Mouse (Mus musculus) lung, adult 18-20 months (tissue): ENCODE data around the gene Gm28308.

ENCODE experiments used
- DNase-seq, 2 experiments: peaks; one replicate each; pipeline ENCODE4 v3.0.0; 2022; ENCODE audit warnings: mixed read lengths in 2 of 2

Gene Gm28308

DNA sequence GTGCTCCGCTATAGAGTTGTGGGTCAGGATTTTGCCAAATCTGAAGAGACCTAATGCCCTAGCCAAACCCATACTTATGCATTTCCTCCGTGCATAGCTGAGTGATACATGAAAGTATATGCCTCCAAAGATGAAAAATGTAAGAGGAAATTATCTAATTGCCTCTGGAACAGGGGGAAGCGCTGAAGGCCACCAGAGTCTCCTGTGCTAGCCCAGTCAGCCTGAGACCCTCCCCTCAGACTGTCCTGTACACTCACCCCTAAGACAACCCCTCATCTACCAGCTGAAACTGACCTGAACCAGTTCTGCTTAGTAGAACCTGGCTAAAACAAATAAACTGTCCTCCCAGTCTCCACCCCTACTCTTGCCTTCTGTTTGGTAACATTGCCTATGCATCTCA, 32.4 kb downstream of the Gm28308 start:
- DNase-seq = no peak

DNA sequence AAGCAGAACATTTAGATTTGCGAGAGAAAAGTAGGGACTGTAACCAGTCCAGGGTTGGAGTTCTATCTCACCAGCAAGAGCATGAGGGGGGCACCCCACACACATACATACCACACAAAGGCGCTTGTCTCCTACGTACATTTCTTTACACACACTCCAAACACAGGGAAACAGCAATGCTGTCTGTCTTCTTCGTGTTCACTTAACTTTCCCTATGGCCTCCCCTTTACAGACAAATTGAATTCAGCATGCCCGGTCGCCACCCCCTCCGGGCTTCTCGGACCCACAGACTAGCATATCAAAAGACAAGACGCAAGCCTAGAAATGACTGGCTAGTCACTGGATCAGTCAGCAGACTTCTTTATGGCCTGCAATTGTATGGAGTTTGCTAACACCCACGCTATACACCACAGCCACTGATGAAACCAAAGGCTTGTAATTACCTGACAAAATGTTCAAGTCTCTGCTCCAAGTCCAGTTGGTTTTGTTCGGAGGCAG, 32.9 kb downstream of the Gm28308 start:
- no peak for DNase-seq

DNA sequence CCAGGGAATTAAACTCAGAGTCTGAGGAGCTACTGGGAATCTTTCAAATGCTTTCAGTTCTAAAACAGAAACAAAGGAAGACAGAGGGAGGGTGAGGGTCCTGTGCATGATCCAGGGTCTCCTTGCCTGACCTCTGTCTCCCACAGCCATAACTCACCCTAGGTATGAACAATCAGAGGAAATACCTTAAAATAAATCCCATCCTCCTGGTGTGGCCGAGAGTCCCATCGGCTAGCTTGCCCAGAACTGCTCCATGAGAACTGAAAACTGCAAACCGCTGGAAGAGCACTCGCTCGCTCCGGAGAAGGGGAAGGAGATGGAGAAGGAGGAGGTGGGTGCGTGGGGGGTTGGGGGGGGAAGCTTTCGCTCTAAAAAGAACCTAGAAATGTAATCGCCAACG, 33.4 kb downstream of the Gm28308 start:
- no peak for DNase-seq

DNA sequence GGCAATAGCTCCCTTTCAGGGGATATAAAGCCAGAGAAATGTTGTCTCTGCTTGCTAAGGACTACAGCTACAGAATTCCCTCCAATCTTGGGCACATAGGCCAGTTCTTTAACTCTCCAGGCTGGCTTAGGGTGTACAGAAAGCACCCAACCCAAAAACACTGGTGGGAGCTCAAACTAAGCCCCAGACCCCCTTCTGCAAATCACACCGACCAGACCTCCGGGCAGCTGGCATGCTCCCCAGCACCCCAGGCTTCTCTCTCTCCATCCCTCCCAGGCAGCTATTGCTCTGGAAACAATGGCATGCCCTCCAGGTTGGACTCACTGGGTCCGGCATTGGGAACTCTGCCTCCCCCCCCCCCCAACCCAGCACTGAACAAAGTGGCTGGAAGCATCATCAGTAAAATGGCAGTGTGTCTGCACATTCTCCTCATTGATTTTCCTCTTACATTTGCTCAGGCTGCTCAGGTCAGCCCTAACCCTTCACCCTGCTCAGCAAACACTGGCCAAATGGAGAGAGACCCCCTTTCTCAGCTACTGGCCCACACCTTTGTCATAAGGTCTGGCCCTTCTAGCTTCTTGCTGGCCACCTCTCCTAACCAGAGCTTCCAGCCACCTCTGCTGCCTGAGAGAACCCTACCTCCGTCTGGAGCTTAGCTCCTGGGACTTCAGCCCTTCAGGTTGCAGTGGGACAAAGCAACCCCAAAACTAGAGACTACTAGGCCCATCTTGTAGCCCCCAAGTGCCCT, 34.0 kb downstream of the Gm28308 start:
- no peak for DNase-seq

DNA sequence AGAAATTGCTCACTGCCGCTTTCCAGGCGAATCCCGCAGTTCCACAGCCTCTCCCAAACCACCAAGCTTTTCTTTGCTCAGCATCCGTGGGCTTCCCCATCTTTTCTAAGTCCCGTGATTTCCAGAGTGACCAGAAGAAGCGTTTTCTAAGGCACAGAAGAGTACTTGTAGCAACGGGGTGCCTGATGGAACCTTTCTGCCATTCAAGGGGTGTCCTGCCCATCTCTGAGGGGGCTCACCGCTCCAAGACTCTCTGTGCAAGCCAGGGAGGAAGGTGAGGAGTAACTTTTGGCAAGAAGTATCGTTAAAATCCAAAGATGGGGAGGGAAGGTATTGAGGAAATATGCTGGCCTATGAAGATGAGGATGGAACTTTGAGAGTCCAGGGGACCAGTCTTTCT, 35.3 kb downstream of the Gm28308 start:
- no peak for DNase-seq

DNA sequence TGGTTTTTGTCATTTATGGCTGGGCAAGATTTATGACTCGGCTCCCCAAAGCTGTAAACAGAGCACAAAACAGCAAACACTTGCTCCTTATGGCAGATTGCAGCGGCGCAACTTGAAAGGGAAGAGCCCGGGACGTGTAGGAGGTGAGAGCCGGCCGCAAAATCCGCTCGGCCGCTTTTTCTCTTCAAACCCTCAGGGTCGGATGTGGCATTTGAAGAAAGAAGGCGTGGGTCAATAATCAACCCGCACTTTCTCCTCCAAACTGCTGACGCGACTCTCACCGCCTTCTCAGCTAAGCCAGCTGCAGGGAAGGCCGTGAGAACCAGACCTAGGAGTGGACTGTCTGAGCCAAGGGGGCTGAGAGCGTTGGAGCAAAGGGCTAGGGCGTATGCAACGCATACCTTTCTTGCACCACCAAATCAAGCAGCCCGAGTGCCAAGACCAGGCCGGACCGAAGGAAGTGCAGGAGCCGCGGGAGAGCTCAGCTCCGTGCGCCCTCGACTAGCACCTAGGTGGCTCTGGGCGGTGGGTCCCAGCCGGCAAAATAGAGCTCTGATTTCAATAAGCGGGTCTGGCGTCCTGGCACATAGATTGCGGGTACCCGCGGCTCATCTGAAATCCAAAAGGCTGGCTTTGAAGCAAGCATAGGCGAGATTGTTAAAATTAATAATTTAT, 35.9 kb downstream of the Gm28308 start, which contains the start of gene 5730596B20Rik:
Gene 5730596B20Rik (plus strand): TSS at position 438 of the 675 bp plus-strand sequence.
- DNase-seq = no peak

GRCm38 (mm10) chr6:52176391-52176790, 36.7 kb downstream of the Gm28308 start:
- no peak for DNase-seq

DNA sequence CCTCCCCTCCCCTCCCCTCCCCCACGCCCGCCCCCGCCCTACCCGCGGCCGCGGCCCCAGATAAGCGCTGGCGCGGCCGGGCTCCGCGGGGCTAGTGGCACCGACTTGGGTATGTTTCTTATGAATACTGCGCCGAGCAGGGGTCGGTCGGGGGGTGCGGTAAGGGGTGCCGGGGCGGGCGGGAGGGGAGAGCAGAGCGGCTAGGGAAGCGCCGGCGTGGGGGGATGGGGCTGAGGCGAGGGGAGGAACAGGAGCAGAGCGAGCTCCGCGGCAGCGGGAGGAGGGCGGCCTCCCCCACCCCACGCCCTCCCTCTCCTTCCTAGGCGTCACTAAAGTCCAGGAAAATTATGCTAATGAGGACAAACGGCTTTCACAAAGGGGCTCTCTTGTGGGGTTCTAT, 37.3 kb downstream of the Gm28308 start:
- no peak for DNase-seq

DNA sequence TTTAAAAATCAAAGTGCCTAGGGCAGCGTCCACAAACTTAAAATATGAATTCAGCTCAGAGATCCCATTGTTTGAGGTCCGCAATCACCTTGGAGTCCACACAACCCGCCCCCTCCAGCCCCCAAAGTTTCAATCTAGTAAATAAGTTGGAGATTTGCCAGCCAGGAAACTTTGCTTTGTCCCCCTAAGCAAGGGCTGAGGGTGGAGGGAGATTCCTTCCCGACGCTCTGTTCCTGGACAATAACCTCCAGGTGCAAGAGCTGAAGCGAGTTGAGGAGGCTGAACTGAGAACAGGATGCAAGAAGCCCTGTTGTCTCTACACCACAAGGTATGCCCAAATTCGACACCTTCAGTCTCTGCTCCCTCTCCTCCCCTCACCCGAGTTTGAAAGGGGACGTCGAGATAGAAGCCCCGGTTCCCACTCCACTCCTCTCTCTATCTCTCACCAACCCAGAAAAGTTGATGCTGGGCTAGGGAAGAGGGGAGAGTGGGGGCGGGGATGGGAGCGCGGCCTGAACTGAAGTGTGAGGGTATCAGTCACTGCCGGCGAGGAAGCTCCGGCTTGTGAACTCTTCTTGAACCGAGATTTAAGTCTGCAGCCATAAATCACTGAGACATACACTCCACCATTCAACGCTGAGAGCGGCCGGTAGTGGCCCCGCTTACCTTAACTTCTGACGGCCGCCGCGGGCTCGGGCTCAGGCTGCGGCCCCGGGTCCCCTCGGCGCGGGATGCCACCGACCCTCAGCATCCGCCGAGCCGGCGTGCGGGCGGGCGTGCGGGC, 38.0 kb downstream of the Gm28308 start:
- no peak for DNase-seq

DNA sequence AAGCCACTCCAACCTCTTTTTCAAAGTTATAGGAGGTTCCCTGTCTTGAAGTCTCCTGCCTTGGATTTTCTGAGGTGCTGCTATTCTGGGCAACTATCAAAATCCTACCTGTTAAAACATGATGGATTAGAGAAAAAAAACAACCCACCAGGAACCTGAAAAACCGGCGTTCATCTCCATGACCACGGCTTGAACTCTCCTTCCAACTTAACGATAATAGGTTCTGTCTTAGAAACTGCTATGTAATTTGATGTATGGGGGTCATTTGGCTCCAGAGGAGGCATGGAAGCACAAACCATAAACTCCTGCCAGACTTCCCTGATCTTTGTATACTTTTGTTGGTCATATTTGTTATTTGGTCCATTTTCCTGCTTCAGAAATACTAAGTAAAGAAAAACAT, 39.5 kb downstream of the Gm28308 start:
- no peak for DNase-seq

DNA sequence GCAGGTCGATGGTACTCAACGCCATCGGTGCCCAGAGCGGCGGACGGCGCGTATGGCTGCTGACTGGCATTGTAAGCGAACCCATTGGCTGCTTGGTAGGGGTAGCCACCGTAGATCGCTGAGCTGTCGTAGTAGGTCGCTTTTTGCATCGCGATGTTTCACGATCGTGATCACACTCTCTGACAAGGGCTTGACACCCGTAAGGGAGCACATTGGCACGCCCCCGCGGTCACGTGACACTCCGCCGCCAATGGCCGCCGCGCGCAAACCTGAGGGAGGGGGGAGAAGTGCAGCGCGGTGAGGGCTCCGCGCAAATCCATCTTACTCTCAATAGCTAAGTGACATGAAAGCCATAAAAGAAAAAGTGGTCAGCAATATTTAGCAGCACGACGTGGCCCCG, 40.6 kb downstream of the Gm28308 start:
- DNase-seq = peak; percentile 90 to 93

GRCm38 (mm10) chr6:52171938-52172337, 41.2 kb downstream of the Gm28308 start:
- no peak for DNase-seq

- no peak for DNase-seq
Observed at GRCm38 (mm10) chr6:52171331-52171730, 41.8 kb downstream of the Gm28308 start.

DNA sequence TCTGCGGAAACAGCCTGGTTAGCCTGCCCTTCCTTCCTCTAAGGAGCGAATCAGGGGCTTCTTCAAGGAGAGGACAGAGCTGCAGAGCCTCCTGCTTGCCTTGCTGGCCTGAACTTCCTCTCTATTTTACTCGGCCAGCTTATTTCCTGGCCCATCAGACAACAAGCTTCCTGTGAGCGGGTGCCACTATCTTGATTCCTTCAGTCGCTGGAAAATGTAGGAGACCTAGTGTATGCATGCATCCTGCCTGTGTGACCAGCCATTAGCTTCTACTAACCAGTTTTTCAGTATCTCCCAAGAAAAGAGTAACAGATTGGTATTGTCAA, 42.3 kb downstream of the Gm28308 start:
- no peak for DNase-seq

- DNase-seq = no peak
Observed at GRCm38 (mm10) chr6:52170166-52170897, 42.8 kb downstream of the Gm28308 start.

DNA sequence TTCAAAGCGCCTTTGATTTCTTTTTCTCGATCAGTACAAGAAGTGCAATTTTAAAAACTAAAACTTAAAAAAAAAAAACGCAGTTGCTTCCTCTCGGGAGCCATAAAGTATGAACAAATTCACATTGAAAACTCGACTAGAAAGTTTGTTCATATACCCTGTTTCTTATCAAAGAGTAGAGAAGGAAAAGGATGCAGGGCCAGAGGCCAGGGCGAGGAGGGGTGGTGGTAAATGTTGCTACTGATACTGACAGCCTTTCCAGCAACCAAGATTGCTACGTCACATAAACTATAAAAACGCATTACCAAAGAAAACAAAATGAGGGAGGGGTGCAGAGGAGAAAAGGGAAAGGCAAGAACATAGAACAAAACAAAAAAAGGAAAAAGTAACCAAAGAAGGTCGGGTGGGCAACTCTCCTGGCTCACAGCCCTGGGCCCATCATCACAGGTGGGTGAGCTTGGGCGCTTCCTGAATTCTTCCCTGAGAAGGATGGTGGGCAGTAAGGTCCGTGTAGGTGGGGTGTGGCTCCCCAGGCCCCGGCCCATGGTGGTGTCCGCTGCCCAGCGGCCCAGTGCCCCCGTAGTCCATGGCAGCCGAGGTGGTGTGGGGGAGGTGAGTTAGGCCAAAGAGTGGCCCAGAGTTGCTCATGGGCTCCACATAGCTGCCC, 43.5 kb downstream of the Gm28308 start:
- DNase-seq = no peak

- no peak for DNase-seq
Observed at GRCm38 (mm10) chr6:52168191-52169055, 44.7 kb downstream of the Gm28308 start.

- DNase-seq = no peak
Observed at GRCm38 (mm10) chr6:52167736-52168161, 45.4 kb downstream of the Gm28308 start.

- DNase-seq = no peak
Observed at GRCm38 (mm10) chr6:52167176-52167575, 46.0 kb downstream of the Gm28308 start.

DNA sequence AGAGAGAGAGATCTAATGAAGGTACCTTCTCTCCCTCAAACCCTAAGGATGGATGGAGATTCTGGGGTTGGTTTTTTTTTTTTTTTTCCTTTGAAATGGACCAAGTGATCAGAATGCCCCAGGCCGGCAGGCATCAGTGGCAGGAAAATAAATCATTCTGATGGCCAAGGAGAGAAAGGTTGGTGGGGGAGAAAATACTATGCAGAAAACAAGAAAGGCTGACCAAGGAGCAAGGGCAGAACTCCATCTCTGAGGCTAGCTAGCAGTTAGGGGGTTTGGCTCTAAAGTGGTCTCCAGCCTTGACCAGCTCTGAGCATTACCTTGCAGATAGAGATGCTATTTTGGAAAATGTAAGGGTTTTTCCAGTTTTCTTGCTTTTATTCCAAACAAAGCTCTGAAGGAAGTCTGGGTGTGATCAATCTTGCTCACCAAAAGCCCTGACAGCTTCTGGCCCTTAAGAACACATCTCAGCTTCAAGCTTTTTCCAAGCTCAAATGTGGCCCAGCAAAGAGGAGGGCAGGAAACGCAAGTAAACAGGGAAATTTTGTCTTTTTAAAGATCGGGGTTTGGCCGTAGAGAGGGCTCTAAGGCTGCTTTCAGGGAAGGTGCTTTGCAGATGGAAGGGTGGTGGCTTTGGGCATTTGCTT, 46.6 kb downstream of the Gm28308 start:
- DNase-seq = no peak
